Mouse (Mus musculus): Measurements from ENCODE around the gene Sp140. TPM values are rescaled to one million over a fixed set of nuclear protein-coding genes. Genes with fewer than 3 reads are reported as not detected.

Gene Sp140
- total and polyA plus RNA-seq, 3 experiments: 8.2 to 16.5 TPM; not detected in 1

Other genes with a start within 250 kb of the Sp140 start
- 0.88 and 2.0 TPM in 2 replicates for gene G530012D18Rik, start 24.7 kb upstream of the Sp140 start, total RNA-seq (2012; rRNA removed)
- 1 to 10 TPM in 1 of 2 experiments, not detected in 1; 6.4 TPM for gene G530012D18Rik, start 24.7 kb upstream of the Sp140 start, polyA plus RNA-seq (2012; ENCODE audit: insufficient read depth in 1 of 2, insufficient read length in 2 of 2, low read depth in 1 of 2, low replicate concordance in 2 of 2, missing spikeins in 1 of 2)
- gene Sp110, start 1.6 kb upstream of the Sp140 start, total RNA-seq (2012; rRNA removed): 8.6 and 12.7 TPM in 2 replicates
- 10 to 100 TPM in 1 of 2 experiments, not detected in 1; 13.7 TPM for gene Sp110, start 1.6 kb upstream of the Sp140 start, polyA plus RNA-seq (2012; ENCODE audit: insufficient read depth in 1 of 2, insufficient read length in 2 of 2, low read depth in 1 of 2, low replicate concordance in 2 of 2, missing spikeins in 1 of 2)
- gene Sp100, start 49.6 kb downstream of the Sp140 start, total RNA-seq (2012; rRNA removed): 2.8 and 3.7 TPM in 2 replicates
- 1 to 10 TPM in 1 of 2 experiments, not detected in 1; 6.5 TPM for gene Sp100, start 49.6 kb downstream of the Sp140 start, polyA plus RNA-seq (2012; ENCODE audit: insufficient read depth in 1 of 2, insufficient read length in 2 of 2, low read depth in 1 of 2, low replicate concordance in 2 of 2, missing spikeins in 1 of 2)
- gene A630001G21Rik, start 178.3 kb downstream of the Sp140 start, total RNA-seq (2012; rRNA removed): 13.0 and 15.4 TPM in 2 replicates
- 10 to 100 TPM in 1 of 2 experiments, not detected in 1; 24.0 TPM for gene A630001G21Rik, start 178.3 kb downstream of the Sp140 start, polyA plus RNA-seq (2012; ENCODE audit: insufficient read depth in 1 of 2, insufficient read length in 2 of 2, low read depth in 1 of 2, low replicate concordance in 2 of 2, missing spikeins in 1 of 2)
- gene Cab39, start 193.1 kb downstream of the Sp140 start, total RNA-seq (2012; rRNA removed): 68.7 and 72.5 TPM in 2 replicates
- gene Cab39, start 193.1 kb downstream of the Sp140 start, polyA plus RNA-seq (2012; ENCODE audit: insufficient read depth in 1 of 2, insufficient read length in 2 of 2, low read depth in 1 of 2, low replicate concordance in 2 of 2, missing spikeins in 1 of 2): 100 to 1,000 TPM in 1 of 2 experiments, 10 to 100 TPM in 1; 66.5 to 144 TPM

Measured in MEL (cell line).